Mouse (Mus musculus): ENCODE results near the gene Pigp. TPM values are rescaled to one million over a fixed set of nuclear protein-coding genes. Genes with fewer than 3 reads are reported as not detected.
"Not testable (repeated sequence)": the region's sequence is repeated elsewhere in the genome, so short reads cannot be mapped to it uniquely, and the experiment has no call there.

Pigp gene
- total RNA-seq, 2 experiments from 2014 or later = 76.7 to 77.5 TPM

DNA sequence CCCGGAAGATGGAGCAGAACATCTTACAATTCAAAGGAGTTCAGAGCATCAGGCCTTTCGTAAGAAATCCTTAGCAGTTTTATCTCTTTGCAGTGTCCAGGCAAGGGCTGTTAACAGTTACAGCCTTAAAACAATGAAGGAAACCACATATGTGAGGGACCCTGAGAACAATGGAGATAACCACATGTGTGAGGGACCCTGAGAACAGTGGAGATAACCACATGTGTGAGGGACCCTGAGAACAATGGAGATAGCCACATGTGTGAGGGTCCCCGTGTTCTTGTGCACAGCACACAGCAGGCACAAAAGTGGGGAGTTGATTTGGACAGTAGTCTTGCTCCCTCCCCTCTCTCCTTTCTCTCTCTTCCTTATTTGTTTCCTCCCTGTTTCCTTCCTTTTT lies 13.6 kb downstream of the Pigp start:
- DNase-seq = no peak

DNA sequence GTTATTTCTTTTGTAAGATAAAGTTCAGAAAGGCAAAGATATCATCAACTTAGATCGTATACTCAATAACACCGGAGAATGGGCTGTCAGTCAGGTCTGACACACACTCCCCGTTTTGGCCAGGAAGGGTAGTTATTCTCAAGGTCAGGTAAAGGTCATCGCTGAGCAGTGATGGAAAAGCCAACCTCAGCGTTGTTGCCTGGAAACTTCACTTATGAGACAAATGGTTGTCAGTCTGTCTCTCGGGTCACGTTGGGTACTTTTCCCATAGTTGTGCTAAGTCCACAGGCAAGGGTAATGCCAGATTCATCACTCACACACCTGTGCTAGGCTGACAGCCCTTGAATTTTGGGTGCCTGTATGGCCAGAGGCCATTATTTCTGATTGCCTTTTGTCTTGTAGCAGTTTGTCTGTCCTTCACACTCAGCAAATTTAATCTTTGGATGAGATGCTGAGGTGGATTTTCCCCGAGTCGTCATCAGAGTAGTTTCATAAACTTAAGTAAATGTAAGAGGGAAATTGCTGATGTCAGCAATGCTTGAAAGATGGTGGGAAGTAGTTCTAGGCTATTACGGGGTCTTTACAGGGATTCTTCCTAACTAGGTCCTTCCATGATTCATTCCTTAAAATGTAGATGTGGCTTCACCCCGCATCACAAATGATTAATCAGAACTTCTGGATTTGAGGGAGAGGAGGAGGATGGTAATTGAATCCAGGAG lies 14.7 kb downstream of the Pigp start:
- no peak for DNase-seq

DNA sequence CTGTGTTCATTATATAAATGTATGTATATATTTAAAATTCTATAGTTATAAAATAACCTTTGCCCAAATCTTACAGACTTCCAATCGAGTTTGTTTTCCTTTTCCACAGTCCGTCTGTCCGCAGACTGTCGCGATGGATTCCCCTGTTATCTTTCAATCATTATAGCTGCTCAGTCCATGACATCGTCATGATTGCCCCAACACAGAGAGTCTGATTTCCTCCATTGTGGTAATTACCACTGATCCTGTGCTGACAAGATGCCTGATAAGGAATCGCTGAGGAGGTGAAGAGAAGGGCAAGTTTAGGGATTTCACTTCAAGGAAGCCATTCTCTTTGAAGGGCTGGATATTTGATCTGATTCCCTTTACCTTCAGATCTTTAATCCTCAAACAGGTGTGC lies 15.6 kb downstream of the Pigp start:
- no peak for DNase-seq

DNA sequence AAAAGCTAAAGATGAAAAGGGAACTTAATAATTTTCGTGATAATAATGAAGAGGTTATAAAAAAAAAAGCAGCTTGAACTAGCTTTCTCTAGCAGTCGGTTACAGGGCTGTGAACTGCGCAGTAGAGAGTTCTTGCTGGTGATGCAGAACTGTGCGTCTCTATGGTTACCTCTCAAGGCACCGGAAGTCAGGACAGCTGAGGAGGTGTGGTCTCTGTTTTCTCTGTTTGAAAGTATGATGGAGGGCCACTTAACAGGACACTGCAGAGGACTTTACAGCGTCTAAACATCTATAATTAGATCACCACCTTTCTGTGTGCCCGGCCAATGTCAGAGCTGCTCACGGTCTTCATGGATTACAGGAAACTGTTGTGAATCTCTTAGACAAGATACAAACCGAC lies 17.2 kb downstream of the Pigp start:
- DNase-seq = peak; percentile 13

DNA sequence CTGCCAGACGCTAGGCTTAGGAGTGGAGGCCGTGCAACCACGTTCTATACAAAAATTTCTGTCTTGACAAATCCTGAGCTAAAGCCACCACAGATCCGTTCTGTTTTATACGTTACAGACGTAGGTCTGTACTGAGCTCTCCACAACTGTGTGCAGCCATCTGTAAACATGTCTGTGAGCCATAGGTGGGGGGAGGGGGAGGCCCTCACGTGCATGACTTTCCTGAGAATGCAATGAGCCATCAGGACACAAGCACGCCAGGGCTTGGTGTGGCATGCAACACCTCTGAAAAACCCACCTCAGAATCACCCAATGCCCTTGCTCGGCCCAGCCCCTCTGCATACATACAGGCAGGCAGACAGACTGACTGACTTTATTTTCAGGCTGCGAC lies 21.4 kb downstream of the Pigp start:
- DNase-seq = no peak

DNA sequence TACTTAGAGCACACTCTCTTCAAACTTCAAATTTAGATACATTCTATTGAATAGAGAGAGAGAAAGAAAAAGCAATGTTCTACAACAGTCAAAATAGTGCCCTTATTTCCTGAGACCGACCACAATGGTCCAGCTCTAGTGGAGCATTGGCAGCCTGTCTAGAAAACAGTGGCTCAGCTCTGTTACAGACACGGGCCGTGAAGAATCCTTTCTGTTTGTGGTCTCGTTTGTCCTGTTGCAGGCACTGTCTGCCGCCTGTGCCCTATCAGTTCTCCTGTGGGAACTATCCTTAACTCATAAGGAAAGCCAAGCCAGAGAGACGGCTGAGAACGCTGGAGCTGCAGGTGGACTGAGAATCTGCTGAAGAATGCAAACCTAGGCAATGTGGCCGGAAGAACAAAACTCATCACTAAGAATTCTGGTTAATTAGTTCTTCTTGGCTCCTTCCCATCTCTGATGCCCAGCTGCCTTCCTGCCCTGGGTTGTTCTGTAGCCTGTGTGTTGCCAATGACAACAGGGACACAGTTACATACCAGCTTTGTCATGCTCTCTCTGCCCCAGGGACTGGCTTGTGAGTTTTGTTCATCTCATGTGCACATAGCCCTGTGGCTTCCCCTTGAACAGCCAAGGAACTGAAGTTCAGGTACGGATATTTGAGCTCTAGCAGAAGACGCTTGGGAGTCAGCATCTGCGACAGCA lies 21.9 kb downstream of the Pigp start:
- no peak for DNase-seq

DNA sequence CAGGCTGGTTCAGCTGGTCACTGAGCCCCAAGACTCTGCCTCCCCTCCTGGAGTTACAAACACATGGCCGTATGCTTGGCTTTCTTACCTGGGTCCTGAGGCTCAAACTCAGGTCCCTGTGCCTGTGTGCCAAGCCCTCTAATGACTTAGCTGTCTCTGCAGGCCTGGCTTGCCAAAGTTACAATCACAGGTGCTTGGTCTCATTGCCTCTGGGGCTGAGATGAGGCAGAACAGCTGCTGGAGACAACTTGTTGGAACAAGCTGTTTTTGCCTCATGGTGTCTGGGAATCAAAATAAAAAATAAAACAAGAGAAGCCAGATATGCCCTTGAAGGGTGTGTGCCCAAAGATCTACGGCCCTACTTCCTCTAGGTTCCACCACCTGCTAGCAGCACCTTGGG lies 22.9 kb downstream of the Pigp start:
- DNase-seq = no peak

DNA sequence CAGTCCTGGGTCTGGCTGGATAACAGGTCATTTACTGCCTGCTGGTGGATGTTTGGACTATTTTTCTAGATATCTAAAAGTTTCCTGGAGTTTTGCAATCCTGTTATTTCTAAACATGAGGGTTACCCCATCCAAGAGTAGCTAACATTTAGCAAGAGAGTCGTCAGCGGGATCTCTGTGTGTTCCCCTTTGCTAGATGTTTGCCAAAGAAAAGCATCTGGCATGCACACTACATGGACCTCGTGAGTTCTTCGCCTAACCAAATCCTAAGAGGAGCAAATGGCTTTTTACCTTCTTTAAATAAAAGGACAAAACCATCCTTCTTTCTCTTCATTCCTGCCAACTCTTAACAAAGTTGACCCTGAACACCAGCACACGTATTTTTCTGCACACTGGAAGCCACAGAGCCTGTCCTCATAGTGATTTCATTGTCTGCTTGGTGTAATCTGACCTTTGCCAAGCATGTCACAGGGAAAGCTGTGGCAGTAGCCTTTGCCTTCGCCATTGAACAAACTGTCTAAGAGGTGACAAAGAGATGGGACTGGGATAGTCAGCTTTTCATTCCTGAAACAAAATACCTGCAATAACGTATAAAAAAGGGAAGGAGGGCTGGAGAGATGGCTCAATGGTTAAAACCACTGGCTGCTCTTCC lies 24.4 kb downstream of the Pigp start:
- DNase-seq = no peak

DNA sequence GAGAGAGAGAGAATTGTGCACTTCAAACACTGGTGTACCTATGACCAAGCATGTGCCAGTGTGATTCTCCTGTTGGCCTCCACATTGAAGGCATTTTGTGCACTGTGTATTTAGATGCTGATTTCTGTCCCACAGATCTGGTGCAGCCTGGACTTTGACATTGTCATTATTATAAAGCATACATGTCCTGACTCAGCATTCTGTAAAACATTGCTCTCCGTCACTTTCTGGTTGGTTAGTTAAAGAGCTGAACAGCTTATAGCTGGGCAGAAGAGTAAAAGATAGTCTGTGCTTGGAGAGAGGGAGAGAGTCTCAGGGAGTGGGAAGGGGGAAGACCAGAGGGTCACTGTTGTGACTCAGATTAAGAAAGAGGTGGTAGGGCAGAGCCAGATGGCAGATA lies 25.9 kb downstream of the Pigp start:
- DNase-seq = no peak

DNA sequence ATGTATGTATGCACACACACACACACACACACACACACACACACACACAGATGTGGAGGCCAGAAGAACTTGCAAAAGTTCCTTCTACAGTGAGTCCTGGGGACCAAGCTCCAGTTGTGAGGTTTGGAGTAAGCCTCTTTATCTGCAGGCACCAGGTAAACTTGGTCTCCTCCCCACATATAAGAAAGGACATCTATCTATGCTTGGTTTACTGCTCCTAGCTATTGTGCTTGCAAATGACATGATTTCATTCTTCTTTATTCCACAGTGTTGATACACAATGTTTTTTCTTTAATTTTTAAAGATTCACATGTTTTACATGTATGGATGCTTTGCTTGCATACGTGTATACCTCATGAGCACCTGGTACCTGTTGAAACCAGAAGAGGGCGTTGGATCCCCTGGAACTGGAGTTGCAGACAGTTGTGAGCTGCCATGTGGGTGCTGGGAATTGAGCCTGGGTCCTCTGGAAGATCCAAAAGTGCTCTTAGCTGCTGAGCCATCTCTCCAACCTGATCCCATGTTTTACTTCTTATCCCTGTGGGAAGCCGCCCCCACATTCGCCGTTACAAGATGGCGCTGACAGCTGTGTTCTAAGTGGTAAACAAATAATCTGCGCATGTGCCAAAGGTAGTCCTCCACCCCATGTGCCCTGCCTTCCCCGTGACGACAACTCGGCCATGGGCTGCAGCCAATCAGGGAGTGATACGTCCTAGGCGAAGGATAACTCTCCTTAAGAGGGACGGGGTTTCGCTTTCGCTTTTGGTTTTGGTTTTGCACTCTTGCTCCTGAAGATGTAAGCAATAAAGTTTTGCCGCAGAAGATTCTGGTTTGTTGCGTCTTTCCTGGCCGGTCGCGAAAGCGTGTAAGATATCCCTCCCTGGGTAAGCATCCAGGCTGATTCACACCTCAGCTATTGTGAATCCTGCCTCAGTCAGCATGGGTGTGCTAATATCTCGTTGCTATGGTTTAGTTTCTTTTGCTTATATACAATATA lies 32.2 kb downstream of the Pigp start:
- not testable (repeated sequence) for DNase-seq

DNA sequence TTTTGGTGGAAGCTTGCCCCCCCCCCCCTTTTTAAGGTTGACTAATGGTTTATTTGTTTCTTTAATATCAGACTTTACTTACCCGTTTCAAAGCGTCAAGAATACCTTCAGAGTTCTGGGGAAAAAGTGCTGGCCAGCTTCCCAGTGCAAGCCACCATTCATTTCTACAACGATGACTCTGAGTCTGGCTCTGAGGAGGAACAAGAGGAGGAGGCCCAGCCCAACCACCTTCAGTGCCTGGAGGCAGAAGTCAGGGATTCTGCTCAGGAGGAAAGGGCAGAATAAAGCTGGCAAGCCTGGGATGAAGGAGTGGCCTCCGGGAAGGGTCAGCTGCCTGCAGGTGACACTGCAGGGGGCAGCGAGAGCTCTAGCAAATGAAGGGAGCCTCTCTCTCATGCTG lies 36.0 kb downstream of the Pigp start:
- DNase-seq = no peak

DNA sequence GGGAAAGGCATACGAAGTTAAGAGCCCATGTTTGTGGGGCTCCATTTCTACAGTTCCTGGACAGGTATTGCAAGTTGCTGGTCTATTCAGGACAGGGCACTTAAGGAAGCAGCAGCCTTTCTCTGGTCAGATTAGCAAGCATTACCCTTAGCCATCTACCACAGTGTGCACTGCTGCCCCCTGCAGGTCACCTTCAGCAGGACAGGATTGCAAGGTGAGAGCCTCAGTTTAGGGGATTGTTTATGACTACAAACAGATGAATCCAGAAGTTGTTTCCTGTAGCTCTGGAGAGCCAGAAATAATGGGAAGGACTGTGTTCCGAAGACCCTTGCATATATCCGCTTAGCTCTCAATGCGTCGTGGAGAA lies 39.8 kb downstream of the Pigp start:
- DNase-seq = peak; percentile 70

DNA sequence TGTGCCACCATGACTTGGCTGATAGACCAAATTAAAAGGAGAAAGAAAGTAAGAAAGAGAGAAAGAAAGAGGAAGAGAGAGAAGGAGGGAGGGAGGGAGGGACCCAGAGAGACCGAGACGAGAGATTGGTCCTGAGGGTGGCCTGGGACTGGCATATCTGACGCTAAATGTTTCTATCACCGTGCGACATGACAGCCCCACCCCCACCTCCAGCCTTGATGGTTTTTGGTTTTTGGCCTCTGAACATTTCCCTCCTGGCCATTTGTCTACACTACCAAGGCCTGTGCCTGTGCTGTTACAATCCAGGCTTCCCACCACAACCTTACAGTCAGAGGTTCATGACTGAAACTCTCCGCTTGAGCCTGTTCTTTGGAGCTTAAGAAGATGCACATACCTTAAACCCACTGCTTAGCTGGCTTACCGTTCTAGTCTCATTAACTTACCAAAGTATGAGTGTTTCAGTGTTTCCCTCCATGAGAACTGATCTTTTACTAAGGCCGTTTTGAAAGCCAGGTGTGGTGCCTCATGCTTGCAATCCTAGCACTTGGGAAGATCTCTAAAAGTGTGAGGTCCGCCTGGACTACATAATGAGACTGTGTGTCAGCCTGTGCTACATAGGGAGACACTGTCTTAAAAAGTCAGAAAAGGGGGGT lies 40.3 kb downstream of the Pigp start:
- no peak for DNase-seq

DNA sequence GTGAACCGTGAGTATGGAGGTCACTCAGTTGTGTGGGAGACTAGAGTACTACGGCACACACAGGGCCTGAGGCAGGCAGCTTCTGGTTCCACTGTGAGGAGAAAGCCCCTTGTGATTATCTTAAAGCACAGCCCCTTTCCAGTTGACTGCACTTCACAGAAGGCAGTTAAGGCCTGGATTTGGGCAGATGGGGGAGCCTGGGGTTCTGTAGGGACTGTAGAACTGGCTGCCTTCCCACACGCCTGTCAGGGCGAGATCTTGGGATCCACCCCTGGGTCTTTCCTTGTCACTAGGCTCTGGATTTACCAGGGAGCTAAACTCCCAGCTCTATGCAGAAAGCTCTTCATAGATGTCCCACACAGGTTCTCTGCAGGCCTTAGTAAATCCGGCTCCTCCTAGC lies 41.2 kb downstream of the Pigp start:
- no peak for DNase-seq

DNA sequence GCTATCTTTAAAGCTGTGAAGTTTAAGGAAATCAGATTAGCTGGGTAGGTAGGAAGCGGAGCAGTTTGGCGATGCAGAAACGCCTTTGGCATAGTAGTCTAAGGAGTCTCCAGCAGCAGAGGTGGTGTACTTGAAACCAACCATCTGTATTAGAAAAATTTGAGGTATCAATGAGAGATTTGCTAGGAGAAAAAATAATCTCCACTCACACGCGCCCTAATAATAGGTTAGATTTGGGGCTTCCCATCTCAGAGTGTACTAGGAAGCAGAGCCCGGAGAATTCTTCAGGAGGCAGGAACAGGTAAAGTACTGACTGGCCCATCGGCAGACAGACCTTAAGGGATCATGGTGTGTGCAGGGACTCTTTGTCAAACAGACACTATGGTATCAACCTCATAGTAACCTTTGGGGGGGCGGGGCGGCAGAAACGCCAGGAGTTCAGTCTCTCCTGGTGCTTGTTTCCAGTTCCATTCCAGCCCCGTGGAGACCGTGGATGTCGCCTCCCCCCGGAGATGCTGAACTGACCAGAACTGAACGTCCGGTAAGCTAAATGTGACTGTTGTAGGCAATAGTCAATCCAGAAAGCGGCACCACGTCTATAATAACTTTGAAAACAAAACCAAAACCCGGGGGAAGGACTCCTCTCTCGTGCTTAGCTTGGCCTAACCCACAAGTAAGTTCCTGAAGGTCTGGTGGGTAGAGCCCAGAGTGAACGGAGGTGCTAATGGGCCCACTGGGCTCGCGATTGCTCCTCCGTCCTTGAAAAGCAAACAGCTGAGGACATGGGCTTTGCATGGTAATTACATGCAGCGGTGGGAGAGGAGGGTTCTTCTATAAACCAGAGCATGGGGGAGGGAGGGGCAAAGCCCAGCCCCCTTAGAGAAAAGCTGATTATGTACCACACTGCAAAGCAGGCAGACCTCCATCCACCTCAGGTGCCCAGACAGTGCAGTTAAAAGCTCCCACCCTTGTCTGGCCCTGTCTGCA lies 42.5 kb downstream of the Pigp start:
- DNase-seq = no peak

DNA sequence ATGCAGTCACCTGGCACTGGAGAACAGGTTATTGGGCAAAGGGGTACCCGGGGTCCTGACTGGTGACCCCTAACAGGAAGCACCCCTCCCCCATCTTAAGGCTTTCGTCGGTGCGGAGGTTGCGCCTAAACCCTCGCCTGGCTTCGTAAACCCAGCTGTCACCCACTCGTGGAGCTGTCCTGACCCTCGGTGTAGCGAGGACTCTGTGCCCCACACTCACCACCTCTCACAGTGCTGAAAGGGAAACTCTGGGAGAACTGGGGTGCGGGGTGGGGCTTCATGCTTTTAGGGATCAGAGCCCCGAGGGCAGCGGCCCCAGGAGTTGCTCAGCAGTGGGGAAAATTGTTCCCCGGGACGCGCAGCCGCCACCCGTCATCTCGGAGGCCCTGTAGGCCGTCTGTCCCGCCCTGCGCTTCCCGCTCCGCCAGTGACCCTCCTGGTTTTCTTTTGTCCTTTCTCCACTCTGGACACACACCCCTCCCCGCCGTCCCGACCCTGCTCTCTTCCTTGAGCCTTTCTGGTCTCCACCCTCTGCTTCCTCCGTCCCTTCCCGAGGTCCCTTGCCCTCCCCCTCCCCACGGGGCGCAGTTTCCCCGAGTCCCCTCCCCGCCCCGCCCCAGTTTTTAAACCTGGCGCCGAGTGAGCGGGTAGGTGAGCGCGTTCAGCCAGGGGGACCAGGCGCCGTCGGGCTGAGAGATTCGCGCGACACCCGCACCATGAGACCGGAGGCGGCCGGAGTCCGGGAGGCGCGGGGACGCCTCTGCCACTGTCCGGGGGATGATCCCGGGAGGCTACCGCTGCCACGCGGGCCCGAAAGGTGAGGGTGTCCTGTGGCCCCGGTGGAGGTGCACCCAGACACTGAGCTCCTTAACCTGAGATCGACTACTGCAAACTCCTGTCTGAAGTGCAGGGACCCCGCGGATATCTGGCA lies 43.6 kb downstream of the Pigp start, which contains the start of gene Ripply3:
Ripply3 (plus strand) TSS at position 640 of the 931 bp plus-strand sequence.
- peak; percentile 67 for DNase-seq

DNA sequence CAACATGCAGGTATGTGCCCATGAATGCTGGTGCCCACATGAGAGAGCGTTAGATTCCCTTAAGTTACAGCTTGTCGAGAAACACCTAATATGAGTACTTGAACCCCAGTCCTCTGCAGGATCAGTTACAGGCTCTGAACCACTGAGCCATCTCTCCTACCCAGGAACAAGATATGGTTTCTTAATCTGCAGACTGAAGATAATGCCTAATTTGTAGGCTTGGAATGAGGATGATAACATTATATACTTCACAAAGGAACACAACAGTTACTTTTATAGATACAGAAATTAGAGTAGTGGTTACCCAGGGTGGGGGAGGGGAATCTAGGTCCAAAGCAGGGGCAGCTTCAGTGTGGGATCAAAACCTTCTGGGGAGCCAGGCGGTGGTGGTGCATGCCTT lies 45.6 kb downstream of the Pigp start:
- no peak for DNase-seq

DNA sequence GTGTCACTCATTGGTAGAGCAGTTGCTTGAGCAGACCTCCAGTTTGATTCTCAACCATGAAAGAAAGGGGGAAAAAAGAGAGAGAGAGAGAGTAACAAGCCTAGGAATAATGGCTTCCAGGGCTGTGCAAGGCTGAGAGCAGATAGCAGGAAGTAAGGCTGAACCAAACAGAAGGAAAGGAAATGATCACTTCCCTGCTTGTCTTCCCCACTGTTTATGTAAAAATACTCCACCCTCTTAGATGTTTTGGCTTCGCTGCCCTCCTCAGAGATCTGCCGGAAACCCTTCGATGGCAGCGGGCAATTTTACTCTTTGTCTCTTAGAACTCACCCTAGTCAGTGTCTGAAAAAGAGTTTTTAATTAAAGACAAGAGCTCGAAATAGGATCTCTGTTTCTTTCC lies 48.0 kb downstream of the Pigp start:
- no peak for DNase-seq

DNA sequence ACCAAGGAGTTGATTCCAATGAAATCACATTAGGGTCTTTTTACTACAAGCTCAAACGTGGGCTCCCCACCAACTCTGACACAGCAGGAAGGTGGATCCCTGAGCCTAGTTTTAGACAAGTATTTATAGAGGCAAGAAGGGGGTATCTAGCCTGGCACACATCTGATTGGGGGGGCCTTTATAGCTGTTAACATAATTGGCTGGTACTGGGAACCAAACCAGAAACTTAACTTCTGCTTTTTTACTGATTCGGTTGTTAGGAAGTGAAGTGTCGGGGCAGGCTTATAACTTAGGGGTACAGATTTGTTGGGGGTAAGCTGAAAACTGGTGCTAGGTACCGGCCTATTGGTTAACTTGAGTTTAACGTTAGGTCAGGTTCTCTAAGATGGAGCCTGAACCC lies 51.4 kb downstream of the Pigp start:
- no peak for DNase-seq

DNA sequence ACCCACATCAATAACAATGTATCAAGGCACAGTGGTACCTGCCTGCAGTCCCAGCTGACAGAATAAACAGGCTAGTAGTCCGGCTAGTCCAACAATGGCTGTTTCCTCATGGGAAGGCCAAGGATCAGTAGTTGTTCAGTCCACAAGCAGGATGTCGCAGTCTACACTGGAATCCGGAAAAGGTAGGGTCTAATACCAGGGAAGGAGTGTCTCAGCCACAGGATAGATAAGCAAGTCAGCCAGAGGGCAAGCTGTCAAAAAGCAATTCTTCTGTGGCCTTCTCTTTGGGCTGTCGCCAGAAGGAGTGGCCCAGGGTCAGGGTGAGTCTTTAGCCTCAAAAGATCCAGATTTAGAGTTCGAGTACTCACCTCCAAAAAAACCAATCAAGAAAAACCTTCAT lies 53.9 kb downstream of the Pigp start:
- no peak for DNase-seq
